Mouse (Mus musculus) forebrain, embryonic 10.5 days (tissue): Measurements from ENCODE around the gene Gstt2. TPM values are rescaled to one million over a fixed set of nuclear protein-coding genes. Genes with fewer than 3 reads are reported as not detected.
A peak's percentile ranks its signal among the peaks of the same experiment; 100 is the strongest.

Source experiments
- DNase-seq: peaks from one replicate; pipeline ENCODE4 v3.0.0-alpha.2; 2017; ENCODE audit warnings: low spot score; ENCODE audit errors: extremely low spot score
- H3K27ac ChIP-seq: fragments of 300-500 bp; sonication (generic); 2 replicates; pipeline ENCODE4 v1.5.1; 2016; ENCODE audit warnings: mild to moderate bottlenecking
- H3K27me3 ChIP-seq: fragments of 300-500 bp; sonication (generic); 2 replicates; pipeline ENCODE4 v1.6.1; 2016; ENCODE audit warnings: mild to moderate bottlenecking; ENCODE audit not compliant: poor library complexity, severe bottlenecking
- H3K36me3 ChIP-seq: fragments of 300-500 bp; sonication (generic); replicated peaks from 2 replicates; pipeline ENCODE4 v1.6.1; 2016; ENCODE audit warnings: mild to moderate bottlenecking, moderate library complexity
- H3K4me1 ChIP-seq: fragments of 300-500 bp; sonication (generic); 2 replicates; pipeline ENCODE4 v1.6.1; 2016
- H3K4me3 ChIP-seq: fragments of 300-500 bp; sonication (generic); 2 replicates; pipeline ENCODE4 v1.5.1; 2016; ENCODE audit warnings: mild to moderate bottlenecking, moderate library complexity
- H3K9me3 ChIP-seq: fragments of 300-500 bp; sonication (generic); 2 replicates; pipeline ENCODE4 v1.6.1; 2016; ENCODE audit warnings: mild to moderate bottlenecking, moderate library complexity
- WGBS: fragments of 180-500 bp; shearing (Covaris S2); methylation state at CpG from one replicate; pipeline ENCODE4 v1.1.7; 2016; 5-methylcytosine and 5-hydroxymethylcytosine counted together
- polyA plus RNA-seq: library from polyadenylated mRNA; unstranded; fragments of >200 nt; fragmentation: Nextera tagmentation; extraction: Ambion mirVana; gene quantifications from 2 replicates; pipeline ENCODE4 v1.2.1, GENCODE M21; 2016

The Gstt2 gene
- polyA plus RNA-seq, 1 experiment from 2014 or later, result 7.3 TPM

DNA sequence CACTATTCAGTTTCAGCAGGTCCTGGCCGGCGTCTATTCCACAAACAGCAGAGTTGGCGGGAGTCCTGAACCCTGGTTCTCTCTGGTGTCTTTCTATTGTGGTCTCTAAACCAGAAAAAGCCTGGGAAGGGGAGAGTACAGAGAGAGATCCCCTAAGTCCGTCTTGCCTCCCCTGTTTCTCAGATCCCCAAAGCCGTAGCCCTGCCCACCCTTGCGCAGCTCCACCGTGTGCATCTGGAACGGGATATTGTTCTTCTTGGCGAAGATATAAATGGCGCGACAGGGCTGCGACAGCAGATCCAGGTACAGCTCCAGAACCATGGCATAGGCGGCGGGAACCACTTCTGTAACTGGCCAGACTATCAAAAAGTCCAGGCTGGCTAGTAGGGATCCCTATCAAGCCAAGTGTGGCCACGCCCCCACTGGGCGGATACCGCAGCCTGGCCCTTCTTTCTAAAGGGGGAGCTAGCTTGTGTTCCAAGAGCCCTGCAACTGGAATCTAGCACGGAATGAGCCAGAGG is 39.0 kb downstream of the Gstt2 start, which contains the start of gene Gstt1:
Gene Gstt1 (minus strand): TSS at position 409 of the 521 bp plus-strand sequence.
- Histone ChIP-seq H3K27me3 (peaks cover 39% of the 10 kb centered on the region), H3K36me3 (no peaks in the 10 kb centered on the region), H3K4me3 (peak within 1 kb of the TSS; percentile 56), H3K9me3 (no peaks in the 10 kb centered on the region), H3K27ac (peak within 1 kb of the TSS; percentile 62), H3K4me1 (peaks cover 32% of the 10 kb centered on the region)
- 5% methylated on average over 18 of the region's 18 CpGs for WGBS
- peak; percentile 28 for DNase-seq

DNA sequence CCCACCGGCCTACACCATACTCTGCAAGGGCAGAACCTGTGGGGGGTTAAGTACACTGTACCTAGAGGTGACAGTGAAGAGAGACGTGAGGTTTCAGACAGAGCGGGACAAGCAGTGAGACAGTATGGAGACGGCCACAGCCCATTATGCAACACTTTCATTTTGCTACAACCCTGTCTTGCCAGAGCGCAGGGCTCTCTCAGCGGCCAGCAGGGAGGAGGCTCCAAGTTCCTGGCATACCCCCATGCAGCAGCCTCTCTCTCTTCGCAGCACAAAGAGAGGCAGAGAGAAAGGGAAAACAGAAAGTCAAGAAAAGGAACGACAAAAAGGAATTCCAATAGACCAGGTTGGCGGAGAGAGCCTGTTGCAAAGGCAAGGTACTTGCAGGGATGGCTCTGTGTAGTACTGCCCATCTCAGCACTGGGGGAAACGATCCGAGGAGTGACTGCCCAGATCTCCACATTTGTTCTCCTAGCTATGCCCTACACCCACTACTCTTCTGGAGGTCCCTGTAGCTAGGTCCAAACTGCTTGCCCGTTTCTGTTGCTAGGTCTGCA is 39.5 kb downstream of the Gstt2 start:
- peak overlapping the region; percentile 56 for H3K4me3 ChIP-seq
- 2% methylated on average over 12 of the region's 12 CpGs for WGBS
- DNase-seq, result peak; percentile 34
- peaks cover 39% of the 10 kb centered on the region for H3K27me3 ChIP-seq
- peak overlapping the region; percentile 62 for H3K27ac ChIP-seq
- no peaks in the 10 kb centered on the region for H3K9me3 ChIP-seq
- no peaks in the 10 kb centered on the region for H3K36me3 ChIP-seq
- peaks cover 32% of the 10 kb centered on the region for H3K4me1 ChIP-seq

DNA sequence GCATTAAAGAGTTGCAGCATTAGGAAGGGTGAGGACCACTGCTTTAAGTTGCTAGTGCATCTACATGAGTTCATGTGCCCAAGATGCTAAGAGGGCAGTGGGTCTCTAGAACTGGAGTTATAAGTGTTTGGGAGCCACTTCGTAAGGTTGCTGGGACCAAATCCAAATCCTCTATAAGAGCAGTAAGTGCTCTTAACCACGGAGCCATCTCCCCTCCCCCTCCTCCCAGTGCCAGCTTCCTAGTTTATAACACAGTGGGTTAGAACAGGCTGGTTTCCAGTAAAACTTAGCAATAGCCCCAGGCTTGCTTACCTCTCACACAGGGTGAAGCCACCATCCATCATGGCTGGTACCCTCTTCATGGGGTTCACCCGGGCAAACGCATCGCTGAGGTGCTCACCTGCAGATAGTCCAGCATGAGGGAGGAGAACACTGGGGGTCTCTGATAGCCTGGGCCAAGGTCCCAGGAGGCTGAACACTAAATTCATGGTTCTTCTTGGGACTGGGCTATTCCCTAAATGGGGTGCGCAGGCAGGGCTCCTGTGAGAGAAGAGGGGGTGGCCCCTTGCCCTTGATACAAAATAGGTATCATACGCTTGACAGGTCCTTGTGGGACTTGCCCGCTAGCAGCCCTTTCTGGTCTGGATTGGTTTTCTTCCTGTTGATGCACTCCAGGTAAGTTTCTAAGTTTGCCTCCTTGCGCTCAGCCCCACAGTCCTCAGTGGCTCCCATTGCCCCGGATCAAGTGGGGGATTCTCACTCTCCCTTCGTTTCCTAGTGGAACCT is 40.3 kb downstream of the Gstt2 start:
- Histone ChIP-seq H3K4me1 (peaks cover 32% of the 10 kb centered on the region), H3K9me3 (no peaks in the 10 kb centered on the region), H3K36me3 (no peaks in the 10 kb centered on the region), H3K27ac (0 out of 2 replicates have a peak overlapping the region, but pooled peaks have one; percentile 36), H3K4me3 (peak overlapping the region; percentile 56), H3K27me3 (peaks cover 39% of the 10 kb centered on the region)
- WGBS, result 44% methylated on average over 11 of the region's 11 CpGs
- no peak for DNase-seq

DNA sequence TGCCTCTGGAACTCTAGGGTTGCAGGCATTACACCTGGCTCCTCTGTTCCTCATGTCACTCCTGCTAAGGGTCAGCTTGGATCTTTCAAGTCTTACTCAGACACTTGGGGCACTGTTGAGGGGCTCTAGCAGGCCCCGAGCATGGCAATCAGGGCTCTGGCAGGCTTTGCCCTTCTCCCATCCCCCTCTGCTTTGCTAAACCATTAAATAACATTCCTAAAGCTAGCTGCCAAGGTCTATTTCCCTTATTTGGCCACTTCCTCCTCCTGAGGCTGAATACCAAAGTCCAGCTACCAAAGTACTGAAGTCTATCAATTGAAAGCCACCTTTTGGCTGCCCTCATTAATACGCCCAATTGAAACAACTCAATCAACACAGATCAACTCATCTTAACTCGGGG is 42.3 kb downstream of the Gstt2 start:
- peak overlapping the region; percentile 51; the same call in 1 of the 2 replicates for H3K27ac ChIP-seq
- H3K4me3 ChIP-seq, result no peak overlapping the region
- DNase-seq, result no peak
- H3K9me3 ChIP-seq, result no peaks in the 10 kb centered on the region
- 26% methylated on average over 3 of the region's 3 CpGs for WGBS
- H3K4me1 ChIP-seq, result peaks cover 35% of the 10 kb centered on the region
- peaks cover 34% of the 10 kb centered on the region for H3K27me3 ChIP-seq
- H3K36me3 ChIP-seq, result no peaks in the 10 kb centered on the region

DNA sequence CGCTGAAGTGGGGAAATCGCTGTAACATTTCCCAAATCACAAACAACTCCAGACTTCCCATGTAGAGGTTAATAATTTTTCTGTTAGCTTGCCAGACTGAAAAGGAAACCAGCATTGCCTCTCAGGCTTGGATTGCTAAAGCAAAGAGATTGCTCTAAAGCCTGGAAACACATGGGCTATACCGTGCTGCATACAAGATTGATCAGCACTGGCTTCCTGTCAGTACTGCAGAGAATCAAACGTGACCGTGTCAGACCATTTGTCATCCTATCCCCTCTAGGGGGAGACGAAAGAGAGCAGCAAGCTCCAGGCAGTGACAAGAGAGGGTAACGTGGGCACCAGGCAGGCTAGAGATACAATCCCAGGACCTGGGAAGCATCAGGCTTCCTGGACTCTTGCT is 46.5 kb downstream of the Gstt2 start:
- Histone ChIP-seq H3K9me3 (no peaks in the 10 kb centered on the region), H3K27ac (no peak overlapping the region), H3K4me1 (peaks cover 16% of the 10 kb centered on the region), H3K4me3 (no peak overlapping the region), H3K36me3 (no peaks in the 10 kb centered on the region), H3K27me3 (peaks cover 3% of the 10 kb centered on the region)
- no peak for DNase-seq
- WGBS, result 28% methylated on average over 7 of the region's 7 CpGs

DNA sequence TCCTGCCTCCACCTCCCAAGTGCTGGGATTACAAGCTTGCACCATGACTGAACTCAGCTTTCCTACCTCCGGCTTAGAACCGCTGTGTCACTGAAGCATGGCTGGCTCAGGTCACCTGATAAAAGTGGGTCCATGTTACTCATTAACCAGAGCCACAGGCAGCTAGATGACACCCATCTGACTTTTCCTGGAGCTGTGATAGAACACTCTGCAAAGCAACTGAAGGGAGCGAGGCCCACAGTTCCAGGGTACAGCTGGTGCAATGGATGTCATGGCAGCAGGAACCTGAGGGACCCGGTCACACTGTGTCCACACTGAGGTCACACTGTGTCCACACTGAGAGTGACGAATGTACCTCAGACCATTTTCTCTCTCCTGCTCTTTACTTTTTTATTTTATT is 47.4 kb downstream of the Gstt2 start:
- WGBS, result 95% methylated on average over 5 of the region's 5 CpGs
- Histone ChIP-seq H3K9me3 (no peaks in the 10 kb centered on the region), H3K4me1 (peaks cover 9% of the 10 kb centered on the region), H3K27ac (no peak overlapping the region), H3K36me3 (no peaks in the 10 kb centered on the region), H3K27me3 (no peaks in the 10 kb centered on the region), H3K4me3 (no peak overlapping the region)
- no peak for DNase-seq

DNA sequence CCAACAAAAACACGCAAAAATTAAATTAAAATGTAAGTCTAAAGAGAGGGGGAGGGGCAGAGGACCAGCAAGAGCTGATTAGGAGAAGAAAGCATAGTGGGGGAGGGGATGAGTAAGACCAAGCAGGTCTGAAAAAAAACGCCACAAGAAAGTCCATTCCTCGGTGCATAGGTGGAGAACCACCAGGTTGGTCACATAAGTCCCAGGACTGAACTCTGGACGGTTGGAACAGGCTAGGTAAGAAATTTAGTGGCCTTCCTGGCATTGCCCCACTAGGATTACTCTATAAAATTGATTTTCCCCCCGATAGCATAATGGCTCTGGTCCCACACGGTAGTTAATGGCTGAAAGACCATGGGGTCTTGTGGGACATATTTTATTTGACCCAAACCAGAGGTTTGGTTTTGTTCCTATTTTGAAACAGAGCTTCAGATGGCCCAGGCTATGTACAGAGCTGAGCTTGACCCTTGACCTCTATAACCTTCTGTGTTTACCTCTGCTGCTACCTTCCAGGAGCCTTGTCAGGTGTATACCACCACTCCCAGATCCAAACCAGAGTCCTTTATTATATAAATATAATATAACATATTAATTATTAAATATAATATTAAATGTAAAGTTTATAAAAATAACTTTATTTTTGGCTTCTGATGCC is 48.0 kb downstream of the Gstt2 start:
- 79% methylated on average over 6 of the region's 6 CpGs for WGBS
- Histone ChIP-seq H3K27ac (no peak overlapping the region), H3K4me3 (no peak overlapping the region), H3K9me3 (no peaks in the 10 kb centered on the region), H3K4me1 (0 out of 2 replicates have a peak, but pooled peaks cover 3% of the 10 kb centered on the region), H3K36me3 (no peaks in the 10 kb centered on the region), H3K27me3 (no peaks in the 10 kb centered on the region)
- no peak for DNase-seq

DNA sequence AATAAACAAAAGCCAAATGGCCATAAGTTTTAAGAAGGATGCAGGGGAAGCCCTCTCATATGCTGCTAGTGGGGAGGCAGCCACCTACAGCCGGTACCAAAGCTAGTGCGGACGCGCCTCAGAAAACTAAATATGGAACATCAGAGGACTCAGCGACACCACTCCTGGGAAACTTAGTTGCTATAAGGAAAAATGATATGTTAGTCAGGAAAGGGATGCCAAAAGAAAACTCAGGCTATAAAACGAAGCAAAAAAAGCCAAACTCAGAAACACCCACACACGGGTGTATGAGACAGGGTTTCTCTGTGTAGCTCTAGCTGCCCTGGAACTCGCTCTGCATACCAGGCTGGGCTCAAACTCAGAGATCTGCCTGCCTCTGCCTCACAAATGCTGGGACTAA is 48.9 kb downstream of the Gstt2 start:
- Histone ChIP-seq H3K4me3 (no peak overlapping the region), H3K27ac (no peak overlapping the region), H3K36me3 (no peaks in the 10 kb centered on the region), H3K27me3 (no peaks in the 10 kb centered on the region), H3K4me1 (0 out of 2 replicates have a peak, but pooled peaks cover 3% of the 10 kb centered on the region), H3K9me3 (no peaks in the 10 kb centered on the region)
- no peak for DNase-seq
- WGBS, result 95% methylated on average over 8 of the region's 8 CpGs

DNA sequence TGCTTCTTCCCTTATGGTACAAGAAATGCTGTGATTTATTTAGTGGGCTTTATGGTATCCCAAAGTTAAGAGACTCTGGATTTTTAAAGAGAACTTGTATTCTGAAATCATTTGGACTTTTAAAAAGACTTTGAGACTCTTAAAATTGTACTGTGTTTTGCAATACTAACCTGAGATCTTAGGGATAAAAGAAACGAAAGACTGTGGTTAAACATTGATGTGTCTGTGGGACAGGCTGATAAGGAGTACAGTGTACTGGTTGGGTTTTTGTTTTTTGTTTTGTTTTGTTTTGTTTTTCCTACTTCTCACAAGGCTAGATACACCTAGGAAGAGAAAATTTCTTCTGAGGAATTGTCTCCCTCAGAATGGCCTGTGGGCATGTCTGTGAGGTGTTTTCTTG is 51.8 kb downstream of the Gstt2 start:
- H3K27ac ChIP-seq, result no peak overlapping the region
- whole genome bisulfite sequencing, result 91% methylated on average over 1 of the region's 1 CpGs
- peaks cover 9% of the 10 kb centered on the region for H3K4me1 ChIP-seq
- peaks cover 24% of the 10 kb centered on the region for H3K27me3 ChIP-seq
- H3K9me3 ChIP-seq, result no peaks in the 10 kb centered on the region
- H3K4me3 ChIP-seq, result no peak overlapping the region
- H3K36me3 ChIP-seq, result no peaks in the 10 kb centered on the region
- no peak for DNase-seq

Other genes with a start within 250 kb of the Gstt2 start
- gene Ggt5, start 248.1 kb downstream of the Gstt2 start, polyA plus RNA-seq, result 0.21 and 0.97 TPM in 2 replicates
- 0.99 and 1.0 TPM in 2 replicates for gene Susd2, start 193.4 kb downstream of the Gstt2 start, polyA plus RNA-seq
- gene Cabin1, start 73.1 kb downstream of the Gstt2 start, polyA plus RNA-seq, result 34.6 and 36.6 TPM in 2 replicates
- 95.4 and 99.6 TPM in 2 replicates for gene Ddt, start 64.0 kb downstream of the Gstt2 start, polyA plus RNA-seq
- gene Gm20441, start 56.5 kb downstream of the Gstt2 start, polyA plus RNA-seq, result not detected in 2 replicates
- gene Gstt3, start 56.0 kb downstream of the Gstt2 start, polyA plus RNA-seq, result 1.1 and 1.9 TPM in 2 replicates
- gene Gstt1, start 38.8 kb downstream of the Gstt2 start, polyA plus RNA-seq, result 3.8 and 4.4 TPM in 2 replicates
- not detected in 2 replicates for gene Gstt4, start 14.9 kb downstream of the Gstt2 start, polyA plus RNA-seq
- gene Mif, start 22.8 kb upstream of the Gstt2 start, polyA plus RNA-seq, result 3,631 and 3,763 TPM in 2 replicates
- 1.8 and 2.4 TPM in 2 replicates for gene Derl3, start 56.0 kb upstream of the Gstt2 start, polyA plus RNA-seq
- gene Smarcb1, start 84.2 kb upstream of the Gstt2 start, polyA plus RNA-seq, result 275 and 283 TPM in 2 replicates
- gene Chchd10, start 95.7 kb upstream of the Gstt2 start, polyA plus RNA-seq, result 8.8 and 10.7 TPM in 2 replicates
- gene Mmp11, start 99.1 kb upstream of the Gstt2 start, polyA plus RNA-seq, result 22.5 and 24.6 TPM in 2 replicates
- 0.26 TPM in 1 of 2 replicates, not detected in the other for gene Gm867, start 103.2 kb upstream of the Gstt2 start, polyA plus RNA-seq
- 0.48 and 0.63 TPM in 2 replicates for gene Vpreb3, start 105.6 kb upstream of the Gstt2 start, polyA plus RNA-seq
- 0.12 and 0.19 TPM in 2 replicates for gene Gm5134, start 117.1 kb upstream of the Gstt2 start, polyA plus RNA-seq
- 35.5 and 38.1 TPM in 2 replicates for gene Zfp280b, start 195.2 kb upstream of the Gstt2 start, polyA plus RNA-seq